Mouse (Mus musculus): ENCODE measurements around the gene Pln. TPM values are rescaled to one million over a fixed set of nuclear protein-coding genes. Genes with fewer than 3 reads are reported as not detected.
A peak's percentile ranks its signal among the peaks of the same experiment; 100 is the strongest.

Gene Pln
- polyA plus RNA-seq, 1 experiment from 2014 or later = 1,291 TPM

- ATAC-seq (replicated peaks; ENCODE audit: extremely low read depth, insufficient read depth, low FRiP score) = no peak; the same call in 1 of the 2 replicates
- H3K9ac ChIP-seq (ENCODE audit: low read length) = peak overlapping the region; percentile 65
- H3K4me2 ChIP-seq (ENCODE audit: low read depth, low read length) = peak overlapping the region; percentile 61
- H3K27ac ChIP-seq (ENCODE audit: low read length) = peak overlapping the region; percentile 95
- H3K4me1 ChIP-seq (ENCODE audit: control insufficient read depth, insufficient read depth, low read length) = peaks cover 19% of the 10 kb centered on the region
- H3K27me3 ChIP-seq (ENCODE audit: control insufficient read depth, insufficient read depth, low read length) = no peaks in the 10 kb centered on the region
- H3K9me3 ChIP-seq (replicated peaks; ENCODE audit: control insufficient read depth, low read length) = no peaks in the 10 kb centered on the region
- peak overlapping the region; percentile 55 for H3K4me3 ChIP-seq (ENCODE audit: low read length)
- no peaks in the 10 kb centered on the region for H3K36me3 ChIP-seq (ENCODE audit: control insufficient read depth, insufficient read depth)
- 42% methylated on average over 3 of the region's 3 CpGs for WGBS
These were observed 1.5 kb upstream of the Pln start for GRCm38 (mm10) chr10:53335974-53336373.

DNA sequence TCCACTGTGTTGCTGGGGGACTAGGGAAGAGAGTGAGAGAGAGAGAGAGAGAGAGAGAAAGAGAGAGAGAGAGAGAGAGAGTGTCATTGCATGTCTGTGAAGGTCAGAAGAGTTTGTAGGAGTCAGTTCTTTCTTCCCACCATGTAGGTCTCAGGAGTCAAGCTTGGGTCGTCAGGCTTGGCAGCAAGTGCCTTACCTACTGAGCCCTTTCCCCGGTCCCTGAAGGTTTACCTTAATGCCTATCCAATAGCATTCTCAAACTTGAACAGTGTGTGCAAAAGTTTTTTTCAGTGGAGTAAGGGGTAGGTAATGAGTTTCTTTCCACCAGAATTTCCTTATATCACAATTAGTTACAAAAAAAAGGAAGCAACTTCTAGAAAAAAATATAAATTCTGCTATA lies 1.6 kb downstream of the Pln start:
- H3K36me3 ChIP-seq (ENCODE audit: control insufficient read depth, insufficient read depth) = peaks cover 3% of the 10 kb centered on the region; the same call in 1 of the 2 replicates
- peak overlapping the region; percentile 60 for H3K4me3 ChIP-seq (ENCODE audit: low read length)
- H3K4me1 ChIP-seq (ENCODE audit: control insufficient read depth, insufficient read depth, low read length) = peaks cover 11% of the 10 kb centered on the region
- no peak overlapping the region for H3K4me2 ChIP-seq (ENCODE audit: low read depth, low read length)
- H3K27ac ChIP-seq (ENCODE audit: low read length) = peak overlapping the region; percentile 92
- peak overlapping the region; percentile 79 for H3K9ac ChIP-seq (ENCODE audit: low read length)
- no peaks in the 10 kb centered on the region for H3K9me3 ChIP-seq (replicated peaks; ENCODE audit: control insufficient read depth, low read length)
- 35% methylated on average over 2 of the region's 2 CpGs for WGBS
- ATAC-seq (replicated peaks; ENCODE audit: extremely low read depth, insufficient read depth, low FRiP score) = no peak
- no peaks in the 10 kb centered on the region for H3K27me3 ChIP-seq (ENCODE audit: control insufficient read depth, insufficient read depth, low read length)

DNA sequence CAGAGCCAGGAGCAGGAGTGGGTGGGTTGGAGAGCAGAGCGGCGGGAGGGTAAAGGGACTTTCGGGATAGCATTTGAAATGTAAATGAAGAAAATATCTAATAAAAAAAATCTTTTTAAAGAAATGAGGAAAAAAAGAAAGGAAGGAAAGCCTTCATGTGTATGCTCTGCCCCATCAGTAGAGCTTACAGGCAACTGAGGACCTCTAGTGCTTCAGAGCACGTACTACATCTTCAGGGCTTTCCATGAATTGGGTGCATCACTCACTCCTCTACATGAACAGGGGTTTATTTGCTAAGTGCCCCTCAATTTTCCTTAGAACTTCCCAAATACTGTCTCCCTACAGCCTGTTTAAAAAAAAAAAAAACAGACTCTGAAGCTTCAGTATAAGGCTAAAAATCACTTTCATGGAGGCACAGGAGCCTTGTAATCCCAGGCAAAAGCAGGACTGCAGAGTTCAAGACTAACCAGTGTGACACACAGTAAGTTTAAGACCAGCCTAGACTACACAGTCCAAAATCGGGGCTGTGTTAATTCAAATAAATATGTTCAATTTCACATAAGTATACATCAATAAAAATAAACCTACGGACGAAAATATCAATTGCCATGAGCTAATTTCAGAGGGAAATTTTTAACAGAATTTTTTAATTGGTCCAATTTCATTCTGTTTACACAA lies 4.0 kb downstream of the Pln start:
- Histone ChIP-seq H3K9me3 (replicated peaks; ENCODE audit: control insufficient read depth, low read length) (no peaks in the 10 kb centered on the region), H3K27ac (ENCODE audit: low read length) (peak overlapping the region; percentile 79), H3K4me1 (ENCODE audit: control insufficient read depth, insufficient read depth, low read length) (peaks cover 3% of the 10 kb centered on the region; the same call in 1 of the 2 replicates), H3K9ac (ENCODE audit: low read length) (peak overlapping the region; percentile 76), H3K4me2 (ENCODE audit: low read depth, low read length) (peak overlapping the region; percentile 62), H3K4me3 (ENCODE audit: low read length) (peak overlapping the region; percentile 47), H3K36me3 (ENCODE audit: control insufficient read depth, insufficient read depth) (peaks cover 5% of the 10 kb centered on the region; the same call in 1 of the 2 replicates), H3K27me3 (ENCODE audit: control insufficient read depth, insufficient read depth, low read length) (no peaks in the 10 kb centered on the region)
- ATAC-seq (replicated peaks; ENCODE audit: extremely low read depth, insufficient read depth, low FRiP score) = no peak
- WGBS = 47% methylated on average over 7 of the region's 7 CpGs

DNA sequence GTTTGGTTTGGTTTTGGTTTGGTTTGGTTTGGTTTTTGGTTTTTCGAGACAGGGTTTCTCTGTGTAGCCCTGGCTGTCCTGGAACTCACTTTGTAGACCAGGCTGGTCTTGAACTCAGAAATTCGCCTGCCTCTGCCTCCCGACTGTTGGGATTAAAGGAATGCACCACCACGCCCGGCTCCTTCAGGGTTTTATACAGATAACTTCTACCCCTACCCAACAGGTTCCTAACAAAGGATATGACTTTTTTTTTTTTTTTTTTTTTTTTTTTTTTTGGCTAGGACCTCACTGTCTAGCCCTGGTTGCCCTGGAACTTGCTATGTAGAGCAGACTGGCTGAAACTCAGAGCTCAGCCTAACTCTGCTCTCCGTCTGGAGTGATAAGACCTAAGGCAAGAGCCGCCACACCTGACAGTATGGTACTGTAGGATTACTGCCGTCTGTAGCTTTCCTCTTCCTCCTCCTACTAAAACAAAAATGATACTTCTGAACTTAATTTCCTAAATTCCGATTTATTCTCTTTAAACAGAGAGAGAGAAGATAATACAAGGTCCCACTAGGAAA lies 4.8 kb downstream of the Pln start:
- Histone ChIP-seq H3K4me1 (ENCODE audit: control insufficient read depth, insufficient read depth, low read length) (peaks cover 3% of the 10 kb centered on the region; the same call in 1 of the 2 replicates), H3K36me3 (ENCODE audit: control insufficient read depth, insufficient read depth) (peaks cover 5% of the 10 kb centered on the region; the same call in 1 of the 2 replicates), H3K4me3 (ENCODE audit: low read length) (peak overlapping the region; percentile 47), H3K27me3 (ENCODE audit: control insufficient read depth, insufficient read depth, low read length) (no peaks in the 10 kb centered on the region), H3K9me3 (replicated peaks; ENCODE audit: control insufficient read depth, low read length) (no peaks in the 10 kb centered on the region), H3K9ac (ENCODE audit: low read length) (peak overlapping the region; percentile 76), H3K27ac (ENCODE audit: low read length) (peak overlapping the region; percentile 79), H3K4me2 (ENCODE audit: low read depth, low read length) (peak overlapping the region; percentile 62)
- ATAC-seq (replicated peaks; ENCODE audit: extremely low read depth, insufficient read depth, low FRiP score) = no peak; the same call in 1 of the 2 replicates
- WGBS = 45% methylated on average over 9 of the region's 9 CpGs

DNA sequence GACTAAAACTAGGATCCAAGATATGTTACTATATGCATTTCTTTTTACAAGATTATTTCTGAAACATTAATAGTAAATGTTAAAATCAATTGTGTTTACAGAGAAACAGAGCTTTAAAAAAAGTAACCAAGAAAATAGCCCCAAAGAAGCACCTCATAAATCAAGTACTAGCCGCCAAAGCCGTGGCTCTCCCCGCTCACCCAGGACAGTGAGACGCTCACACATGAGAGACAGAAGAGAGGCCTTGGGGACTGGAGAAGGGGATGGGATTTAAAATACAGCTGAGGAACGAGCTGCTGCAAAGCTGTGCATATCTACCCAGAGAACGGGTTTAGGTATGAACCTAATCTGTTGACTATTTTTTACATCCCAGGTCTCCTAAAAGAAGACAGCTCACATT lies 5.9 kb downstream of the Pln start:
- Histone ChIP-seq H3K4me3 (ENCODE audit: low read length) (peak overlapping the region; percentile 50), H3K4me1 (ENCODE audit: control insufficient read depth, insufficient read depth, low read length) (peaks cover 3% of the 10 kb centered on the region; the same call in 1 of the 2 replicates), H3K9me3 (replicated peaks; ENCODE audit: control insufficient read depth, low read length) (no peaks in the 10 kb centered on the region), H3K27me3 (ENCODE audit: control insufficient read depth, insufficient read depth, low read length) (no peaks in the 10 kb centered on the region), H3K36me3 (ENCODE audit: control insufficient read depth, insufficient read depth) (peaks cover 9% of the 10 kb centered on the region; the same call in 1 of the 2 replicates), H3K27ac (ENCODE audit: low read length) (peak overlapping the region; percentile 91), H3K4me2 (ENCODE audit: low read depth, low read length) (peak overlapping the region; percentile 57), H3K9ac (ENCODE audit: low read length) (peak overlapping the region; percentile 77)
- ATAC-seq (replicated peaks; ENCODE audit: extremely low read depth, insufficient read depth, low FRiP score) = 0 out of 2 replicates have a peak, but pooled peaks have one; percentile 13
- WGBS = 32% methylated on average over 6 of the region's 6 CpGs

DNA sequence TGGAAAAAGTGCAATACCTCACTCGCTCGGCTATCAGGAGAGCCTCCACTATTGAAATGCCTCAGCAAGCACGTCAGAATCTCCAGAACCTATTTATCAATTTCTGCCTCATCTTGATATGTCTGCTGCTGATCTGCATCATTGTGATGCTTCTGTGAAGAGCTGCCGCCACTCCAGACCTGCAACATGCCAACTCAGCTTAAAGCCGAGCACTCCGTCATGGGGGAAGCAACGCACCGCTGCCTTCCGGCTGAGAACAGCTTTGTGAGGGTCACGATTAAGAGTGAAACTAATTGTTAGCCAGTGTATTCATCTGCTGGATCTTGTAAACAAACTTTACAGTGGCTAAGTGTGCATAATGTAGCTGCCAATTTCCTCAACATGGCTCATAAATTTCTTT lies 6.4 kb downstream of the Pln start:
- peaks cover 7% of the 10 kb centered on the region; the same call in 1 of the 2 replicates for H3K4me1 ChIP-seq (ENCODE audit: control insufficient read depth, insufficient read depth, low read length)
- peaks cover 14% of the 10 kb centered on the region; the same call in 1 of the 2 replicates for H3K36me3 ChIP-seq (ENCODE audit: control insufficient read depth, insufficient read depth)
- peak overlapping the region; percentile 77 for H3K9ac ChIP-seq (ENCODE audit: low read length)
- peak overlapping the region; percentile 91 for H3K27ac ChIP-seq (ENCODE audit: low read length)
- no peak for ATAC-seq (replicated peaks; ENCODE audit: extremely low read depth, insufficient read depth, low FRiP score)
- H3K4me2 ChIP-seq (ENCODE audit: low read depth, low read length) = peak overlapping the region; percentile 57
- 44% methylated on average over 10 of the region's 10 CpGs for WGBS
- H3K27me3 ChIP-seq (ENCODE audit: control insufficient read depth, insufficient read depth, low read length) = no peaks in the 10 kb centered on the region
- H3K9me3 ChIP-seq (replicated peaks; ENCODE audit: control insufficient read depth, low read length) = no peaks in the 10 kb centered on the region
- H3K4me3 ChIP-seq (ENCODE audit: low read length) = peak overlapping the region; percentile 50

DNA sequence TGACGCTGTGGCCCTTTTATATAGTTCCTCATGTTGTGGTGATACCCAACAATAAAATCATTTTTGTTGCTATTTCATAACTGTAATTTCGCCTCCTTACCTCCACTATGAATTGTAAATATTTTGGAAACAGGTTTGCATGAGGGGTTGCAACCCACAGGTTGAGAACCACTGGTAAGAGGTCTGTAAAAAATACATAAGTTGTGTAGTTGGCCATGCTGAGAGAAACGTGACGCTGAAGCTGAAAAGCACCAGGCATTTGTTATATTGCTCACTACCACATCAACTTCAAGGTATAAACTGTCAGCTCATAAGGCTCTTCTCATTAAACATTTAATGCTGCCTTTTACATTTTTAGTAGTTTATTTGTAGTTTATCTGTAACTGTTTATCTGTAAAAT lies 8.0 kb downstream of the Pln start:
- ATAC-seq (replicated peaks; ENCODE audit: extremely low read depth, insufficient read depth, low FRiP score) = no peak
- Histone ChIP-seq H3K27ac (ENCODE audit: low read length) (peak overlapping the region; percentile 64; the same call in 1 of the 2 replicates), H3K27me3 (ENCODE audit: control insufficient read depth, insufficient read depth, low read length) (no peaks in the 10 kb centered on the region), H3K9ac (ENCODE audit: low read length) (peak overlapping the region; percentile 42), H3K4me3 (ENCODE audit: low read length) (no peak overlapping the region), H3K4me2 (ENCODE audit: low read depth, low read length) (no peak overlapping the region), H3K9me3 (replicated peaks; ENCODE audit: control insufficient read depth, low read length) (no peaks in the 10 kb centered on the region), H3K4me1 (ENCODE audit: control insufficient read depth, insufficient read depth, low read length) (peaks cover 7% of the 10 kb centered on the region; the same call in 1 of the 2 replicates), H3K36me3 (ENCODE audit: control insufficient read depth, insufficient read depth) (peaks cover 16% of the 10 kb centered on the region; the same call in 1 of the 2 replicates)
- WGBS = 64% methylated on average over 4 of the region's 4 CpGs

- no peak overlapping the region for H3K4me3 ChIP-seq (ENCODE audit: low read length)
- H3K9me3 ChIP-seq (replicated peaks; ENCODE audit: control insufficient read depth, low read length) = no peaks in the 10 kb centered on the region
- H3K36me3 ChIP-seq (ENCODE audit: control insufficient read depth, insufficient read depth) = peaks cover 16% of the 10 kb centered on the region; the same call in 1 of the 2 replicates
- WGBS = 41% methylated on average over 3 of the region's 3 CpGs
- no peaks in the 10 kb centered on the region for H3K27me3 ChIP-seq (ENCODE audit: control insufficient read depth, insufficient read depth, low read length)
- peak overlapping the region; percentile 34; the same call in 1 of the 2 replicates for H3K27ac ChIP-seq (ENCODE audit: low read length)
- H3K4me1 ChIP-seq (ENCODE audit: control insufficient read depth, insufficient read depth, low read length) = peaks cover 7% of the 10 kb centered on the region; the same call in 1 of the 2 replicates
- no peak overlapping the region for H3K4me2 ChIP-seq (ENCODE audit: low read depth, low read length)
- no peak overlapping the region for H3K9ac ChIP-seq (ENCODE audit: low read length)
- ATAC-seq (replicated peaks; ENCODE audit: extremely low read depth, insufficient read depth, low FRiP score) = peak; percentile 38; the same call in 1 of the 2 replicates
These were observed 9.0 kb downstream of the Pln start for GRCm38 (mm10) chr10:53346506-53346905.

DNA sequence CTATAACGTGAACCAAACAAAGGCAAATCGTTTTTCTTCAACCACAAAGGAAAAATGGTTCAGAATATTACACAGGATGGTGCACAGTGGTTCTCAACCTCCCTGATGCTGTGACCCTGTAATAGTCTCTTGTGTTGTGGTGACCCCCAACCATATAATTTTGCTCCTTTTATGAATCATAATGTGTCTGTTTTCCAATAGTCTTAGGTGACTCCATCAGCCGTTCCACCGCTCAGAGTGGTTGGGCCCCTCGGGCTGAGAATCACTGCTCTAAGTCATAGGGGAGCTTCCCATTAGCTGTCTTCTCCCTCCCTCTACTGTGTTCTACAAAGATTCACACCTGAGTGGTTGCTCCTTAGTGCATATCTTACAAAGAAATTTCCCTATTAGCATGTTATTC lies 9.4 kb downstream of the Pln start:
- peak overlapping the region; percentile 34; the same call in 1 of the 2 replicates for H3K27ac ChIP-seq (ENCODE audit: low read length)

More for the DNA sequence above, 9.4 kb downstream of the Pln start:
- no peaks in the 10 kb centered on the region for H3K9me3 ChIP-seq (replicated peaks; ENCODE audit: control insufficient read depth, low read length)
- H3K4me2 ChIP-seq (ENCODE audit: low read depth, low read length) = no peak overlapping the region
- H3K27me3 ChIP-seq (ENCODE audit: control insufficient read depth, insufficient read depth, low read length) = no peaks in the 10 kb centered on the region
- H3K9ac ChIP-seq (ENCODE audit: low read length) = no peak overlapping the region
- no peak overlapping the region for H3K4me3 ChIP-seq (ENCODE audit: low read length)
- ATAC-seq (replicated peaks; ENCODE audit: extremely low read depth, insufficient read depth, low FRiP score) = 0 out of 2 replicates have a peak, but pooled peaks have one; percentile 4
- peaks cover 7% of the 10 kb centered on the region; the same call in 1 of the 2 replicates for H3K4me1 ChIP-seq (ENCODE audit: control insufficient read depth, insufficient read depth, low read length)
- H3K36me3 ChIP-seq (ENCODE audit: control insufficient read depth, insufficient read depth) = peaks cover 16% of the 10 kb centered on the region; the same call in 1 of the 2 replicates
- WGBS = 70% methylated on average over 5 of the region's 5 CpGs
